Mouse (Mus musculus) stomach, embryonic 14.5 days (tissue): ENCODE results near the gene Kif11. TPM values are rescaled to one million over a fixed set of nuclear protein-coding genes. Genes with fewer than 3 reads are reported as not detected.

Experiments
- ATAC-seq: fragments of 200-750 bp; cut with Nextera tagmentation; 2 replicates; pipeline ENCODE4 v1.8.0; 2017; ENCODE audit warnings: low read depth, moderate TSS enrichment; ENCODE audit not compliant: insufficient number of reproducible peaks, insufficient read depth, low FRiP score
- H3K27ac ChIP-seq: fragments of 300-500 bp; sonication (generic); 2 replicates; pipeline ENCODE4 v1.5.1; 2014; ENCODE audit warnings: mild to moderate bottlenecking, low read length, moderate library complexity, mixed read lengths
- H3K27me3 ChIP-seq: fragments of 300-500 bp; sonication (generic); 2 replicates; pipeline ENCODE4 v1.6.1; 2014; ENCODE audit warnings: low read length, control low read depth, mixed read lengths; ENCODE audit not compliant: control insufficient read depth, insufficient read depth
- H3K36me3 ChIP-seq: fragments of 300-500 bp; sonication (generic); 2 replicates; pipeline ENCODE4 v1.6.1; 2014; ENCODE audit warnings: mild to moderate bottlenecking, control low read depth, low read length, moderate library complexity, mixed read lengths; ENCODE audit not compliant: control insufficient read depth, insufficient read depth
- H3K4me1 ChIP-seq: fragments of 300-500 bp; sonication (generic); 2 replicates; pipeline ENCODE4 v1.6.1; 2014; ENCODE audit warnings: low read length, control low read depth, mixed read lengths; ENCODE audit not compliant: control insufficient read depth, insufficient read depth
- H3K4me2 ChIP-seq: fragments of 300-500 bp; sonication (generic); replicated peaks from 2 replicates; pipeline ENCODE4 v1.6.1; 2014; ENCODE audit warnings: low read depth, low read length, control low read depth
- H3K4me3 ChIP-seq: fragments of 300-500 bp; sonication (generic); 2 replicates; pipeline ENCODE4 v1.5.1; 2014; ENCODE audit warnings: low read depth, low read length, control low read depth
- H3K9ac ChIP-seq: fragments of 300-500 bp; sonication (generic); replicated peaks from 2 replicates; pipeline ENCODE4 v1.6.1; 2014; ENCODE audit warnings: low read depth, mild to moderate bottlenecking, control low read depth, low read length, moderate library complexity, mixed read lengths
- H3K9me3 ChIP-seq: fragments of 300-500 bp; sonication (generic); 2 replicates; pipeline ENCODE4 v1.6.1; 2016; ENCODE audit warnings: low read depth, low read length, control low read depth; ENCODE audit not compliant: control insufficient read depth
- WGBS: fragments of 180-500 bp; shearing (Covaris S2); extraction: QIAGEN DNeasy Blood & Tissue Kit; methylation state at CpG from one replicate; pipeline ENCODE4 v1.1.7; 2014; 5-methylcytosine and 5-hydroxymethylcytosine counted together
- polyA plus RNA-seq: library from polyadenylated mRNA; unstranded; fragments of >200 nt; fragmentation: Nextera tagmentation; extraction: Ambion mirVana; gene quantifications from 2 replicates; pipeline ENCODE4 v1.2.1, GENCODE M21; 2014

The Kif11 gene
- polyA plus RNA-seq, 1 experiment from 2014 or later: 69.7 TPM

- WGBS: 2% methylated on average over 14 of the region's 14 CpGs
- no peak overlapping the region for H3K9ac ChIP-seq
- ATAC-seq: peak; percentile 17; the same call in 1 of the 2 replicates
These were observed 57.7 kb downstream of the Kif11 start for GRCm38 (mm10) chr19:37433895-37434262.

GRCm38 (mm10) chr19:37434263-37434951, 58.2 kb downstream of the Kif11 start, which contains the start of gene Hhex:
Gene Hhex (plus strand): TSS chr19:37434810.
- H3K36me3 ChIP-seq: no peaks in the 10 kb centered on the region
- peak within 1 kb of the TSS; percentile 71 for H3K27ac ChIP-seq
- H3K4me2 ChIP-seq: peak within 1 kb of the TSS; percentile 69
- WGBS: 1% methylated on average over 74 of the region's 79 CpGs
- peak within 1 kb of the TSS; percentile 53 for H3K4me3 ChIP-seq
- H3K4me1 ChIP-seq: peaks cover 3% of the 10 kb centered on the region; the same call in 1 of the 2 replicates
- ATAC-seq: peak; percentile 75
- peaks cover 30% of the 10 kb centered on the region for H3K27me3 ChIP-seq
- H3K9me3 ChIP-seq: no peaks in the 10 kb centered on the region
- H3K9ac ChIP-seq: peak within 1 kb of the TSS; percentile 46; the same call in 1 of the 2 replicates

More at GRCm38 (mm10) chr19:37433895-37434262, 57.7 kb downstream of the Kif11 start:
- H3K27me3 ChIP-seq: peaks cover 30% of the 10 kb centered on the region
- no peaks in the 10 kb centered on the region for H3K9me3 ChIP-seq
- H3K27ac ChIP-seq: no peak overlapping the region
- peak overlapping the region; percentile 69 for H3K4me2 ChIP-seq
- peak overlapping the region; percentile 53 for H3K4me3 ChIP-seq
- peaks cover 3% of the 10 kb centered on the region; the same call in 1 of the 2 replicates for H3K4me1 ChIP-seq
- no peaks in the 10 kb centered on the region for H3K36me3 ChIP-seq

GRCm38 (mm10) chr19:37435041-37435852, 59.0 kb downstream of the Kif11 start:
- H3K36me3 ChIP-seq: no peaks in the 10 kb centered on the region
- ATAC-seq: no peak
- H3K4me2 ChIP-seq: peak overlapping the region; percentile 69
- under 1% methylated on average over 76 of the region's 77 CpGs for WGBS
- peak overlapping the region; percentile 46; the same call in 1 of the 2 replicates for H3K9ac ChIP-seq
- H3K4me3 ChIP-seq: peak overlapping the region; percentile 53
- peaks cover 3% of the 10 kb centered on the region; the same call in 1 of the 2 replicates for H3K4me1 ChIP-seq
- H3K27me3 ChIP-seq: peaks cover 30% of the 10 kb centered on the region
- peak overlapping the region; percentile 71 for H3K27ac ChIP-seq
- H3K9me3 ChIP-seq: no peaks in the 10 kb centered on the region

- no peak overlapping the region; the same call in 1 of the 2 replicates for H3K27ac ChIP-seq
- 9% methylated on average over 10 of the region's 10 CpGs for WGBS
- H3K9ac ChIP-seq: no peak overlapping the region
- H3K4me3 ChIP-seq: peak overlapping the region; percentile 53; the same call in 1 of the 2 replicates
- H3K4me1 ChIP-seq: peaks cover 3% of the 10 kb centered on the region; the same call in 1 of the 2 replicates
- peak overlapping the region; percentile 69 for H3K4me2 ChIP-seq
- H3K36me3 ChIP-seq: no peaks in the 10 kb centered on the region
- no peaks in the 10 kb centered on the region for H3K9me3 ChIP-seq
- no peak for ATAC-seq
- H3K27me3 ChIP-seq: peaks cover 30% of the 10 kb centered on the region
These were observed 59.6 kb downstream of the Kif11 start for GRCm38 (mm10) chr19:37435853-37436174.

GRCm38 (mm10) chr19:37436514-37437288, 60.5 kb downstream of the Kif11 start:
- peaks cover 3% of the 10 kb centered on the region; the same call in 1 of the 2 replicates for H3K4me1 ChIP-seq
- no peak overlapping the region for H3K27ac ChIP-seq
- no peak for ATAC-seq
- no peak overlapping the region for H3K9ac ChIP-seq
- no peaks in the 10 kb centered on the region for H3K36me3 ChIP-seq
- peak overlapping the region; percentile 69; the same call in 1 of the 2 replicates for H3K4me2 ChIP-seq
- no peaks in the 10 kb centered on the region for H3K9me3 ChIP-seq
- peak overlapping the region; percentile 53; the same call in 1 of the 2 replicates for H3K4me3 ChIP-seq
- 17% methylated on average over 28 of the region's 28 CpGs for WGBS
- H3K27me3 ChIP-seq: peaks cover 30% of the 10 kb centered on the region

GRCm38 (mm10) chr19:37437289-37437606, 61.0 kb downstream of the Kif11 start:
- Histone ChIP-seq H3K4me1 (peaks cover 3% of the 10 kb centered on the region; the same call in 1 of the 2 replicates), H3K36me3 (no peaks in the 10 kb centered on the region), H3K4me3 (no peak overlapping the region), H3K9me3 (no peaks in the 10 kb centered on the region), H3K27ac (no peak overlapping the region), H3K27me3 (peaks cover 30% of the 10 kb centered on the region), H3K4me2 (no peak overlapping the region; the same call in 1 of the 2 replicates), H3K9ac (no peak overlapping the region)
- ATAC-seq: no peak
- 10% methylated on average over 14 of the region's 14 CpGs for WGBS

- Histone ChIP-seq H3K36me3 (no peaks in the 10 kb centered on the region), H3K4me3 (no peak overlapping the region), H3K27me3 (peaks cover 23% of the 10 kb centered on the region), H3K4me2 (no peak overlapping the region), H3K9ac (no peak overlapping the region), H3K27ac (no peak overlapping the region), H3K9me3 (no peaks in the 10 kb centered on the region), H3K4me1 (0 out of 2 replicates have a peak, but pooled peaks cover under 1% of the 10 kb centered on the region)
- ATAC-seq: no peak
- 72% methylated on average over 4 of the region's 4 CpGs for WGBS
These were observed 64.0 kb downstream of the Kif11 start for GRCm38 (mm10) chr19:37440181-37440580.
